Mouse (Mus musculus) lung, adult 2 months (tissue): Measurements from ENCODE around the gene Per2.

Source experiments
- CTCF ChIP-seq: fragments of 200-500 bp; IDR thresholded peaks from 2 replicates; pipeline ENCODE4 v1.5.1; 2011; ENCODE audit warnings: mild to moderate bottlenecking, low read length, control low read depth; ENCODE audit not compliant: insufficient read depth
- POLR2A ChIP-seq: fragments of 200-500 bp; IDR thresholded peaks from 2 replicates; pipeline ENCODE4 v1.6.1; 2011; ENCODE audit warnings: low read depth, mild to moderate bottlenecking, control low read depth, low read length, borderline replicate concordance; ENCODE audit errors: extremely low read depth

DNA sequence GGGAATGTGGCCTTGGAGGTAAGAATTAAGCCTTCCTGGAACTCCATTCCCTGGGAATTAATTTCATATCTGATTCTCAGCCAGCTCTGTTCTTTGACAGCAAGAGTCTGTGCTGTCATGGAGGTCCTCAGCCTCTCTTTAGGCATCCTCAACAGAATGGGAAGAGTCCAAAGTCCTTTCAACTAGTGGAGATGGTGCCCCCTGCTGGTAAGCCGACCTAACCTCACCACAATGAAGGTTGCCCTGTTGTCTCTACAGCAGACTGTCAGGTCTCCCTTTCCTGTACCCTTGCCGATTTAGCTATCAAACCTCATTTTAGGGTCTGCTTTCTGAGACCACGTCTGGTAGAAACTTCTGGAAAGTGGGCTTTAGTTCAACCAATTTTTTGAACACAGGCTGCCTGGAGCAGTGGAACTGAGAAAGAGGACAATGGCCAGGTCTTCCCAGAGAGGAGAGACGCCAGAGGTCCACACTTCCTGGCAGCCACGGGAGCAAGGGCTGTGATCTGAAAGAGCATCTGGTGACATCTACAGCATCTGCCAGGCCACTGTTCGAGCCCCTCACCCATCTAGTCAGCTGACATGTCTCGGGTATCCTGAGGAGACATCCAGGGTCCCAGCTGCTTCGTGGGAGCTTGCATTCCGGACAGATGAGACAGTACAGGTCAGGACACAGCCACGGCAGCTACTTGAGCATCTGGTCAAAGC lies 24.3 kb upstream of the Per2 start:
- TF ChIP-seq CTCF (peak; percentile 93), POLR2A (no peak)
